In the genomic region with DNA sequence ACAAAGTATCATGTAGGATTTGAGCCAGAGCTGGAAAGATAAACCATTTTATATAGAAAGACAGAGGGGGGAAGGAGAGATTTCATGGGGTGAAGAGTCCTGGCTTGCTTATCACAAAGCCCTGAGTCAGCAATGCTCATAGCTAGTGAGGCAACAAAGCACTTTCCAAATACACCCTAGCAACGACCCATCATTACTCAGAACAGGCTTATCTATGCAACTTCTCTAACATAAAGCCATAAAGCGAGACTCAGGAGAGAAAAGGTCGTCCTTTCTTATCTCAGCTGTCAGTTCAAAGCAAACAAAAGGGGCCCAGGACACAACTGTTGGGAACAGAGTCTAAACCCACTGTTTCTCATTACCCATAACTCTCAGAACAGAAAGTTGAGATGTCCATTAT, we compare ENCODE assay signal across 1 mouse cellular context.
A peak's percentile ranks its signal among the peaks of the same experiment; 100 is the strongest.
TF ChIP-seq lines count a peak whose summit lies in the region.

No protein-coding gene starts in this region.

TF ChIP-seq in MEL, 35 proteins besides CTCF, POLR2A, EP300 and RAD21:
- peak; percentile 64 for TF ChIP-seq GATA1 (IDR thresholded peaks at IDR 0.05; ENCODE audit: low read depth, low read length)
- TF ChIP-seq TCF12 (IDR thresholded peaks at IDR 0.05; ENCODE audit: low read depth, low read length), result no peak
- no peak for TF ChIP-seq MYC (IDR thresholded peaks at IDR 0.05; ENCODE audit: low read depth, low read length)
- no peak for TF ChIP-seq E2F4 (IDR thresholded peaks at IDR 0.05; ENCODE audit: borderline replicate concordance, low read depth, low read length)
- peak; percentile 90 for TF ChIP-seq MAFK (IDR thresholded peaks at IDR 0.05; ENCODE audit: borderline replicate concordance, low read depth, low read length)
- no peak for TF ChIP-seq TAL1 (IDR thresholded peaks at IDR 0.05; ENCODE audit: low read length)
